Mouse (Mus musculus) intestine, embryonic 14.5 days (tissue): Measurements from ENCODE around the gene Eif2ak4. TPM values are rescaled to one million over a fixed set of nuclear protein-coding genes. Genes with fewer than 3 reads are reported as not detected.

Source experiments
- ATAC-seq: fragments of 200-750 bp; cut with Nextera tagmentation; replicated peaks from 2 replicates; pipeline ENCODE4 v1.8.0; 2017; ENCODE audit warnings: low read depth, moderate number of reproducible peaks, moderate TSS enrichment, moderate library complexity; ENCODE audit not compliant: low FRiP score, low TSS enrichment
- DNase-seq: peaks from one replicate; pipeline ENCODE4 v3.0.0-alpha.2; 2018; ENCODE audit warnings: low spot score
- H3K27ac ChIP-seq: fragments of 300-500 bp; sonication (generic); 2 replicates; pipeline ENCODE4 v1.5.1; 2014; ENCODE audit warnings: low read depth, mild to moderate bottlenecking, control low read depth
- H3K27me3 ChIP-seq: fragments of 300-500 bp; sonication (generic); replicated peaks from 2 replicates; pipeline ENCODE4 v1.6.1; 2014; ENCODE audit warnings: low read length, control low read depth; ENCODE audit not compliant: control insufficient read depth, insufficient read depth
- H3K36me3 ChIP-seq: fragments of 300-500 bp; sonication (generic); 2 replicates; pipeline ENCODE4 v1.6.1; 2014; ENCODE audit warnings: low read length, control low read depth; ENCODE audit not compliant: control insufficient read depth, insufficient read depth
- H3K4me1 ChIP-seq: fragments of 300-500 bp; sonication (generic); replicated peaks from 2 replicates; pipeline ENCODE4 v1.6.1; 2014; ENCODE audit warnings: low read length, control low read depth, mixed read lengths; ENCODE audit not compliant: control insufficient read depth, insufficient read depth
- H3K4me2 ChIP-seq: fragments of 300-500 bp; sonication (generic); 2 replicates; pipeline ENCODE4 v1.6.1; 2014; ENCODE audit warnings: low read length
- H3K4me3 ChIP-seq: fragments of 300-500 bp; sonication (generic); 2 replicates; pipeline ENCODE4 v1.5.1; 2014; ENCODE audit warnings: low read depth, low read length, control low read depth, mixed read lengths
- H3K9ac ChIP-seq: fragments of 300-500 bp; sonication (generic); 2 replicates; pipeline ENCODE4 v1.6.1; 2014; ENCODE audit warnings: mild to moderate bottlenecking, low read length
- H3K9me3 ChIP-seq: fragments of 300-500 bp; sonication (generic); 2 replicates; pipeline ENCODE4 v1.6.1; 2016; ENCODE audit warnings: low read length, control low read depth; ENCODE audit not compliant: control insufficient read depth
- WGBS: fragments of 180-500 bp; shearing (Covaris S2); extraction: QIAGEN DNeasy Blood & Tissue Kit; methylation state at CpG from one replicate; pipeline ENCODE4 v1.1.7; 2014; 5-methylcytosine and 5-hydroxymethylcytosine counted together
- polyA plus RNA-seq: library from polyadenylated mRNA; unstranded; fragments of >200 nt; fragmentation: Nextera tagmentation; extraction: Ambion mirVana; gene quantifications from 2 replicates; pipeline ENCODE4 v1.2.1, GENCODE M21; 2014

Eif2ak4 gene
- polyA plus RNA-seq, 1 experiment from 2014 or later: 14.0 TPM

DNA sequence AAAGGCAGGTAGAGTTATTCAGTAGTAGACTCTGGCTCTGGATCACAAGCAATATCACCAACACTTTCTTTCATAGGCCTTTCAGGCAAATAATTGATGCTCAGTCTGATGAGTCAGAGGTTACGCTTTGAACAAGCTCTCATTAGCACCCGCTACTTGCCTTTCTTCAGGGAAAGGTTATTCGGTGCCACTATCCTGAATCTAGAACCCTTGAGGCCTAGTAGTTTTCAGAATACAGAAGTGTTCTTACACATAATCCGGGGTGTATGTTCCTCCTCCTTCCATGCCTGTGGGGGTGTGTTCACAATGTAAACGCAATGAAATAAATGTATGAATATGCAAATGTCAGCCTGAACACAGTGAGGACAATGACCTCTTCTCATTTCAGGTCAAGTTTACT, 1.7 kb downstream of the Eif2ak4 start:
- 87% methylated on average over 5 of the region's 5 CpGs for WGBS
- H3K4me3 ChIP-seq: no peak overlapping the region

DNA sequence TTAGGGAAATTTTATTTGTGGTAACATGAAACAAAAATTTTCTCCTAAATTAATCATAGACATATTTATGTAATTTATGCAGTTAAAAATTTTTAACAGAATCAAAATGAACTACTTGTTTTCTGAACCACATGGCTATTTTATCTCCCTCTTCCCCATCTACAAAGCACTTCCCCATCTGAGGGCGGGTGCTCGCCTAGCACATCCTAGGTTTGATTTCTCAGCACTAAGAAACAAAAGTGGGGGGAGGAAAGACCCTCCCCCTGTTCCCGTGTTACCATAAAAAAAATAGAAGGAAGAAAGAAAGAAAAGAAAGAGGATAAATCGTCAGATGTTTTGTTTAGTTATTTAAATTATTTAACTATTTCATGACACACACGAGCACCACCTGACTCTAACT, 2.8 kb downstream of the Eif2ak4 start:
- Histone ChIP-seq H3K27me3 (no peaks in the 10 kb centered on the region), H3K4me1 (peaks cover 7% of the 10 kb centered on the region; the same call in 1 of the 2 replicates), H3K27ac (no peak overlapping the region), H3K4me2 (no peak overlapping the region), H3K9ac (no peak overlapping the region), H3K36me3 (no peaks in the 10 kb centered on the region), H3K9me3 (no peaks in the 10 kb centered on the region), H3K4me3 (no peak overlapping the region)
- no peak for ATAC-seq
- 80% methylated on average over 5 of the region's 5 CpGs for WGBS
- DNase-seq: no peak

More for the DNA sequence above, 1.7 kb downstream of the Eif2ak4 start:
- Histone ChIP-seq H3K27me3 (no peaks in the 10 kb centered on the region), H3K36me3 (no peaks in the 10 kb centered on the region), H3K4me2 (peak overlapping the region; percentile 86), H3K9me3 (no peaks in the 10 kb centered on the region), H3K27ac (no peak overlapping the region), H3K9ac (no peak overlapping the region; the same call in 1 of the 2 replicates), H3K4me1 (peaks cover 7% of the 10 kb centered on the region; the same call in 1 of the 2 replicates)
- DNase-seq (peak; percentile 42), ATAC-seq (no peak)

DNA sequence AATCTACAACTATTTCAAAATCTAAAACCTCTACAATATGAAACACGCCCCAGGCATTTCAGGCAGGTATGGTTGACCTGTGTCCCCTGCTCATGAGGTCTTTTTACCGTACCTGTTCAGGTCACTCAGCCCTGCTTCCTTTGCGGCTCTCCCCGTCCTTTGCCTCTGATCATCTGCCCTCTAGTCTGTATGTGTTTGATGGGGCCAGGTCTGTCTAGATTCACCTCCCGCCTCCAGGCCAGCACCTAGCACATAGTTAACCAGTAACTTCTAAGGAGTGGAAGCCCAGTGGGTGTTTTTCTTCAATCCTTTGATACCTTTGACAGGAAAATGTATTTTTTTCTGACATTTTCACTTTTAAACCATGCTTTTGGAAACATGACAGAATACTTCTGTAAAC, 11.3 kb downstream of the Eif2ak4 start:
- WGBS: 74% methylated on average over 5 of the region's 5 CpGs
- Histone ChIP-seq H3K4me1 (no peaks in the 10 kb centered on the region), H3K4me3 (no peak overlapping the region), H3K36me3 (peaks cover 13% of the 10 kb centered on the region; the same call in 1 of the 2 replicates), H3K27me3 (no peaks in the 10 kb centered on the region), H3K9me3 (no peaks in the 10 kb centered on the region), H3K4me2 (no peak overlapping the region), H3K9ac (no peak overlapping the region), H3K27ac (no peak overlapping the region)
- no peak for ATAC-seq
- DNase-seq: peak; percentile 34

DNA sequence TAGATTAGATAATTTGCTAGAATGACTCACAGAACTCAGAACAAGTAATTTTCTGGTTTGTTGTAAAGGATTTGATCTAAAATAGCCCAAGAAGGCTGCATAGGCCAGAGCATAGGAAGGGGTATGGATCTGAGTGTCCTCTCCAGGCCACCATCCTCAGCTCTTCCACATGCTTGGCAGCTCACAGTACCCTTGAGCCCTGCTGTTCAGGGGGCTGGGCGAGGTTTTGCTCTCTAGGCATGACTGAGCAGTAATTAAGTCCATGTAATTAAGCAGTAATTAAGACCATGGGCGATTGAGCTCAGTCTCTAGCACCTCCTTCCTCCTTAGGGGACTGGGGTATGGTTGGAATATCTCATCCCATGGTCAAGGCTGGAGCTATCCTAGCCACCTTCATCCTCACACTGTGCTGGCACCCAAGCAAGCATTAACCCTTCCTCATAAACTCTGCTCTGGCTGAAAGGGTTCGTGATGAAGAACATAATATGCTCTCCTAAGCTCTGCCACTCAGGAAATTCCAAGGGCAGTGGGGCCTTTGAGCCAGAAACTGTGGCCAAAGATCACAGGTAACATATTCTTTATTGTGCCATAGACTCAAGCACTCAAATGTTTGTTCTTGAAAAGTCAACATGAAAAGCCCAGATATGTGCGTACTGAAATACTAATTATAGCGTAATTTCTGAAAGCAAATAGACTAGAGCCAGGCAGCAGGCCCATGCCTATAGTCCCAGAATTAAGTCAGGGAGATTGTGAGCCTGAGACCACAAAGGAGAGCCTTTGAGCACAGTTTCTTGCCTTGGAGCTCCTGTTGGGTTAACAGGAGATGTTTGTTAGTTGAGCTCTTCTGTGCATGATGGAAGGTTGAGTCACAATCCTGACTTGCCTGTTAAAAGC, 13.7 kb downstream of the Eif2ak4 start:
- 0 out of 2 replicates have a peak overlapping the region, but pooled peaks have one; percentile 9 for H3K27ac ChIP-seq
- DNase-seq: peak; percentile 51

DNA sequence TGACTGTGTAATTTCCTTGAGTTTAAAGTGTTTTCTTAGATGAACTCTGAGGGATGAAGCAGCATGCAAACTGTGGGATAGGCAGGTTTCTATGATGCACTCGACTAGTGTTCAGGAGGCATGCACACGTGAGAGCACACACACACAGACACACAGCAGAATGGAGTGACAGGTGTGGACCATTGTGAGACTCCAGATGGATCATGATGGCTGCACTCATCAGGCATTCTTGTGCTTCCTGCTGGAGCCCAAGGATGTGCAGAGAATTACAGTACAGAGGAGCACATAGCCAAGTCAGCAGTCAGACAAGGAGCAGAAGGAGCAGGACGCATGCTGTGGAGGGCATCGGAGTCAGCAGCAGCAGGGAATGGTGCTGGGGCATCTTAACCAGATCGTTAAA, 15.9 kb downstream of the Eif2ak4 start:
- ATAC-seq (no peak), DNase-seq (peak; percentile 23)
- WGBS: 82% methylated on average over 5 of the region's 5 CpGs
- Histone ChIP-seq H3K9ac (no peak overlapping the region), H3K4me2 (no peak overlapping the region), H3K27me3 (no peaks in the 10 kb centered on the region), H3K9me3 (no peaks in the 10 kb centered on the region), H3K4me3 (no peak overlapping the region), H3K4me1 (no peaks in the 10 kb centered on the region), H3K36me3 (peaks cover 26% of the 10 kb centered on the region; the same call in 1 of the 2 replicates), H3K27ac (no peak overlapping the region)

More for the DNA sequence above, 13.7 kb downstream of the Eif2ak4 start:
- peaks cover 18% of the 10 kb centered on the region; the same call in 1 of the 2 replicates for H3K36me3 ChIP-seq
- H3K27me3 ChIP-seq: no peaks in the 10 kb centered on the region
- no peaks in the 10 kb centered on the region for H3K4me1 ChIP-seq
- H3K4me2 ChIP-seq: no peak overlapping the region
- peak; percentile 56 for ATAC-seq
- no peak overlapping the region for H3K4me3 ChIP-seq
- H3K9ac ChIP-seq: no peak overlapping the region
- WGBS: 69% methylated on average over 5 of the region's 5 CpGs
- no peaks in the 10 kb centered on the region for H3K9me3 ChIP-seq

DNA sequence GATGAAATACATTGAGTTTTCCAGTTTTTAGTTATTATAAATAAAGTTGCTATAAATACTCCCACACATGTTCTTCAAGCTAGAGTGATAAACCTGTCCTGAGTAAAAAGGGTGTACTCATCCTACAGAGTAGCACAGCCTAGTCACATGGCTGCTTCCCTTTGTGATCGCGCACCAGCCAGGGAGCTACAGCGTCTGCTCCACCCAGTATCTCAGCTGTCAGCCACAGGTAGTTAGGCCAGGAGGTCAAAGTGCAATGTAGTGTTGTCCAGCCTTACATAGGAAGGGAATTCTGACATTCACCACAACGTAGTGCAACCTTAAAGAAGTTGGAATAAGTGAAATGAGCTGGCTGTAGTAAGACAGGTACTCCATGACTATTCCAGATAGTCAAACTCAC, 17.1 kb downstream of the Eif2ak4 start:
- Histone ChIP-seq H3K9ac (no peak overlapping the region), H3K9me3 (no peaks in the 10 kb centered on the region), H3K27me3 (no peaks in the 10 kb centered on the region), H3K36me3 (peaks cover 29% of the 10 kb centered on the region; the same call in 1 of the 2 replicates), H3K4me1 (no peaks in the 10 kb centered on the region), H3K4me3 (no peak overlapping the region), H3K27ac (no peak overlapping the region), H3K4me2 (no peak overlapping the region)
- 83% methylated on average over 4 of the region's 4 CpGs for WGBS
- ATAC-seq (no peak), DNase-seq (peak; percentile 32)

DNA sequence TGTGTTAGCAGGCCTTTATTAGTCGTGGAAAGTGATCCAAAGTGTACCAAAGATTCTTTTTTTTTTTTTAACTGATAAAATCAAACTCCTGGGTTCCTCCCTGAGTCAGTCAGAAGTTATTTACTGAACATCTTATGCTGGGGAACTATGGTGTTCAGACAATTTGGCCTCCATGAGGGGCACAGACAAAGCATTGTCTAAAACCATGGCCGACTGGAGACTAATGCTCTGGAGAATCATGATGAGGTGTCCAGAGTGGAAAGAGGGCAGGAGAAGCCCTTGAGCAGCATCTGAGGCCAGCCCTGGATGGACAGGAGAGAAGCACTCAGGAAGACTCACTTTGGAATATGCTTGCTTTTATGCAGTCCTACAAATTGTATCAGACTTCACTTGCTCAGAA, 18.4 kb downstream of the Eif2ak4 start:
- no peak for DNase-seq
- Histone ChIP-seq H3K27me3 (no peaks in the 10 kb centered on the region), H3K36me3 (peaks cover 31% of the 10 kb centered on the region), H3K4me2 (no peak overlapping the region), H3K27ac (no peak overlapping the region), H3K9me3 (no peaks in the 10 kb centered on the region), H3K4me3 (no peak overlapping the region), H3K4me1 (no peaks in the 10 kb centered on the region), H3K9ac (no peak overlapping the region)
- ATAC-seq: no peak
- 68% methylated on average over 2 of the region's 2 CpGs for WGBS

DNA sequence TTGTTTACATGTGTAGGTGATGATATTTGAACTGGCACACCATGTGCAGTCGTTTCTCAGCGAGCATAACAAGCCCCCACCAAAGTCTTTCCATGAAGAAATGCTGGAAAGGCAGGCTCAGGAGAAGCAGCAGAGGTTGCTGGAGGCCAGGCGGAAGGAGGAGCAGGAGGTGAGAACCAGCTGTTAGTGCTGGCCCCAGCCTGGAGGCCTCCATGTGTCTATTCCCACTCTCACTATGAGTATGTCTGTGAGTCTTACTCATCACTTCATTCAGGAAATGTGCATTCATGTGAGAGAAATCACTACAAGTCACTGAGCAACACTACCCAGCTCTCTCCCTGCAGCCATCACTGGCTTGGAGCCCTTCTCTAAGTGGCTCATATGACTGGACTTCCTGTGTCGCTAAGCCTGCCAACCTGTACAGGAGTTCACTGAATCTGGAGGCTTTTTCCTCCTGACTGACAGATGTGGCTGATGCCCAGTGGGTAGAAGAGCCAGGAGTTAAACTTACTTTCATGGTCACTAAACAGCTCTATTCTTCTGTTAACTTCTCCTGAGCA, 20.0 kb downstream of the Eif2ak4 start:
- no peak overlapping the region for H3K4me3 ChIP-seq
- H3K27ac ChIP-seq: no peak overlapping the region
- H3K27me3 ChIP-seq: no peaks in the 10 kb centered on the region
- H3K9ac ChIP-seq: no peak overlapping the region
- H3K4me2 ChIP-seq: no peak overlapping the region
- ATAC-seq (no peak), DNase-seq (peak; percentile 12)
- no peaks in the 10 kb centered on the region for H3K9me3 ChIP-seq
- H3K36me3 ChIP-seq: peaks cover 40% of the 10 kb centered on the region
- H3K4me1 ChIP-seq: no peaks in the 10 kb centered on the region
- 71% methylated on average over 4 of the region's 4 CpGs for WGBS
